Mouse (Mus musculus): ENCODE results near the gene Smarcal1. TPM values are rescaled to one million over a fixed set of nuclear protein-coding genes. Genes with fewer than 3 reads are reported as not detected.

Smarcal1 gene
- polyA plus RNA-seq, 1 experiment from 2014 or later: 38.9 TPM

GRCm38 (mm10) chr1:72558625-72559024, 24.4 kb upstream of the Smarcal1 start:
- no peaks in the 10 kb centered on the region for H3K36me3 ChIP-seq (replicated peaks; ENCODE audit: control insufficient read depth, insufficient read depth, low read depth, low read length)
- DNase-seq (ENCODE audit: low spot score) (no peak), ATAC-seq (replicated peaks; ENCODE audit: insufficient number of reproducible peaks, low FRiP score, low TSS enrichment, low read depth) (no peak)
- no peaks in the 10 kb centered on the region for H3K4me1 ChIP-seq (ENCODE audit: control insufficient read depth, insufficient read depth, low read length)
- H3K27ac ChIP-seq (replicated peaks; ENCODE audit: low read depth, low read length): no peak overlapping the region
- H3K4me2 ChIP-seq (ENCODE audit: low read depth, low read length): no peak overlapping the region
- no peaks in the 10 kb centered on the region for H3K27me3 ChIP-seq (ENCODE audit: control insufficient read depth, insufficient read depth, low read length)
- 57% methylated on average over 2 of the region's 2 CpGs for WGBS
- H3K9me3 ChIP-seq (replicated peaks; ENCODE audit: control insufficient read depth, low read length): no peaks in the 10 kb centered on the region
- no peak overlapping the region for H3K9ac ChIP-seq (replicated peaks; ENCODE audit: low read length)
- H3K4me3 ChIP-seq (ENCODE audit: low read depth, low read length): no peak overlapping the region

GRCm38 (mm10) chr1:72564334-72564962, 18.6 kb upstream of the Smarcal1 start:
- Histone ChIP-seq H3K4me1 (ENCODE audit: control insufficient read depth, insufficient read depth, low read length) (no peaks in the 10 kb centered on the region), H3K36me3 (replicated peaks; ENCODE audit: control insufficient read depth, insufficient read depth, low read depth, low read length) (no peaks in the 10 kb centered on the region), H3K27me3 (ENCODE audit: control insufficient read depth, insufficient read depth, low read length) (no peaks in the 10 kb centered on the region), H3K9ac (replicated peaks; ENCODE audit: low read length) (no peak overlapping the region), H3K4me2 (ENCODE audit: low read depth, low read length) (no peak overlapping the region), H3K27ac (replicated peaks; ENCODE audit: low read depth, low read length) (no peak overlapping the region), H3K9me3 (replicated peaks; ENCODE audit: control insufficient read depth, low read length) (no peaks in the 10 kb centered on the region), H3K4me3 (ENCODE audit: low read depth, low read length) (no peak overlapping the region)
- WGBS: 80% methylated on average over 6 of the region's 6 CpGs
- ATAC-seq (replicated peaks; ENCODE audit: insufficient number of reproducible peaks, low FRiP score, low TSS enrichment, low read depth) (no peak), DNase-seq (ENCODE audit: low spot score) (no peak)

- Histone ChIP-seq H3K9ac (replicated peaks; ENCODE audit: low read length) (no peak overlapping the region; the same call in 1 of the 2 replicates), H3K4me1 (ENCODE audit: control insufficient read depth, insufficient read depth, low read length) (no peaks in the 10 kb centered on the region), H3K4me2 (ENCODE audit: low read depth, low read length) (no peak overlapping the region), H3K36me3 (replicated peaks; ENCODE audit: control insufficient read depth, insufficient read depth, low read depth, low read length) (no peaks in the 10 kb centered on the region), H3K27ac (replicated peaks; ENCODE audit: low read depth, low read length) (no peak overlapping the region), H3K27me3 (ENCODE audit: control insufficient read depth, insufficient read depth, low read length) (no peaks in the 10 kb centered on the region), H3K9me3 (replicated peaks; ENCODE audit: control insufficient read depth, low read length) (no peaks in the 10 kb centered on the region), H3K4me3 (ENCODE audit: low read depth, low read length) (no peak overlapping the region)
- no peak for DNase-seq (ENCODE audit: low spot score)
- WGBS: 26% methylated on average over 9 of the region's 9 CpGs
- no peak for ATAC-seq (replicated peaks; ENCODE audit: insufficient number of reproducible peaks, low FRiP score, low TSS enrichment, low read depth)
Measured at GRCm38 (mm10) chr1:72567056-72567455, 16.0 kb upstream of the Smarcal1 start.

- Histone ChIP-seq H3K27me3 (ENCODE audit: control insufficient read depth, insufficient read depth, low read length) (no peaks in the 10 kb centered on the region), H3K4me1 (ENCODE audit: control insufficient read depth, insufficient read depth, low read length) (no peaks in the 10 kb centered on the region), H3K4me2 (ENCODE audit: low read depth, low read length) (no peak overlapping the region), H3K36me3 (replicated peaks; ENCODE audit: control insufficient read depth, insufficient read depth, low read depth, low read length) (no peaks in the 10 kb centered on the region), H3K9me3 (replicated peaks; ENCODE audit: control insufficient read depth, low read length) (no peaks in the 10 kb centered on the region), H3K27ac (replicated peaks; ENCODE audit: low read depth, low read length) (no peak overlapping the region), H3K4me3 (ENCODE audit: low read depth, low read length) (no peak overlapping the region), H3K9ac (replicated peaks; ENCODE audit: low read length) (no peak overlapping the region)
- DNase-seq (ENCODE audit: low spot score) (no peak), ATAC-seq (replicated peaks; ENCODE audit: insufficient number of reproducible peaks, low FRiP score, low TSS enrichment, low read depth) (no peak)
- 92% methylated on average over 8 of the region's 8 CpGs for WGBS
Measured at GRCm38 (mm10) chr1:72568725-72569124, 14.3 kb upstream of the Smarcal1 start.

DNA sequence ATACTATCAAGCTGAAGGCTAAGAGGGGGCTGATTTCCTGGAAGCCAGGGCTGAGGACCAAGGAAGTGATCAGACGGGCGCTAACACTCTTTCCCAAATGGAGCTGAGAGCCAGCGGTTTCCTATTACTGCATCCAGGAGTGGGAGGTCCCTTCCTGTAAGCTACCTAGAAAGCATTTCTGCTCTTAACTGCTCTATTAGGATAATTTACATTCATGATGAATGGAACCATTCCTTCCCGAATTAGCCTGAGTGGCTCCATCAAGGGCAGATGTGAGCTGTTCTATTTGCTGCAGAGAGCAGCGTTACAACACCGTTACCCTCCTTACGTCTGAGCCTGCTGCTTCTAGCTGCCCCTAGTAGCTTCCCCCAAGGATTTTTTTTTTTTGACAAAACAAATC, 9.0 kb upstream of the Smarcal1 start:
- WGBS: 54% methylated on average over 7 of the region's 7 CpGs
- ATAC-seq (replicated peaks; ENCODE audit: insufficient number of reproducible peaks, low FRiP score, low TSS enrichment, low read depth): no peak
- H3K27ac ChIP-seq (replicated peaks; ENCODE audit: low read depth, low read length): no peak overlapping the region
- no peak overlapping the region for H3K4me3 ChIP-seq (ENCODE audit: low read depth, low read length)
- H3K4me2 ChIP-seq (ENCODE audit: low read depth, low read length): no peak overlapping the region
- H3K27me3 ChIP-seq (ENCODE audit: control insufficient read depth, insufficient read depth, low read length): no peaks in the 10 kb centered on the region
- no peaks in the 10 kb centered on the region for H3K36me3 ChIP-seq (replicated peaks; ENCODE audit: control insufficient read depth, insufficient read depth, low read depth, low read length)
- peak; percentile 21 for DNase-seq (ENCODE audit: low spot score)
- H3K4me1 ChIP-seq (ENCODE audit: control insufficient read depth, insufficient read depth, low read length): peaks cover 3% of the 10 kb centered on the region; the same call in 1 of the 2 replicates
- H3K9ac ChIP-seq (replicated peaks; ENCODE audit: low read length): no peak overlapping the region
- no peaks in the 10 kb centered on the region for H3K9me3 ChIP-seq (replicated peaks; ENCODE audit: control insufficient read depth, low read length)

GRCm38 (mm10) chr1:72574608-72575007, 8.4 kb upstream of the Smarcal1 start:
- no peak for ATAC-seq (replicated peaks; ENCODE audit: insufficient number of reproducible peaks, low FRiP score, low TSS enrichment, low read depth)
- WGBS: 59% methylated on average over 7 of the region's 7 CpGs
- no peak overlapping the region for H3K9ac ChIP-seq (replicated peaks; ENCODE audit: low read length)
- H3K4me2 ChIP-seq (ENCODE audit: low read depth, low read length): no peak overlapping the region
- no peak for DNase-seq (ENCODE audit: low spot score)
- H3K36me3 ChIP-seq (replicated peaks; ENCODE audit: control insufficient read depth, insufficient read depth, low read depth, low read length): no peaks in the 10 kb centered on the region
- H3K4me1 ChIP-seq (ENCODE audit: control insufficient read depth, insufficient read depth, low read length): peaks cover 3% of the 10 kb centered on the region; the same call in 1 of the 2 replicates
- no peak overlapping the region for H3K4me3 ChIP-seq (ENCODE audit: low read depth, low read length)
- no peak overlapping the region for H3K27ac ChIP-seq (replicated peaks; ENCODE audit: low read depth, low read length)
- H3K27me3 ChIP-seq (ENCODE audit: control insufficient read depth, insufficient read depth, low read length): no peaks in the 10 kb centered on the region
- no peaks in the 10 kb centered on the region for H3K9me3 ChIP-seq (replicated peaks; ENCODE audit: control insufficient read depth, low read length)

DNA sequence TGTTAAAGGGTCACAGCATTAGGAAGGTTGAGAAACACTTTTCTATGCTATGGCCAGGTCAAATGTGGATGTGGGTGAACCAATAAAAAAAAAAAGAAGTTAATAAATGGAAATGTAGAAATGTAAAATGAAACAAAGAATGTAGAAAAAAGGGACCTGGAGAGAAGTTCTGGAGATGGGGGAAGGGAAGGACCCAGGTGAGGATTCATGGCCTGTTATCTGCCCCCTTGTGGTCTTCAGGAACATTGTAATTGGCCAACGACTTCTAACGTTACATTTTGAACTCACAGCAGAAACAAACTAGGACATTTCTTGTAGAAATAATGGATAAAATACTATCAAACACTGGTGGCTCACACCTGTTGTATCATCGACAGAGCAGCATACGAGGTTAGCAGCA, 7.9 kb upstream of the Smarcal1 start:
- no peak overlapping the region for H3K4me3 ChIP-seq (ENCODE audit: low read depth, low read length)
- H3K4me2 ChIP-seq (ENCODE audit: low read depth, low read length): no peak overlapping the region
- ATAC-seq (replicated peaks; ENCODE audit: insufficient number of reproducible peaks, low FRiP score, low TSS enrichment, low read depth): no peak
- no peaks in the 10 kb centered on the region for H3K36me3 ChIP-seq (replicated peaks; ENCODE audit: control insufficient read depth, insufficient read depth, low read depth, low read length)
- no peak overlapping the region for H3K27ac ChIP-seq (replicated peaks; ENCODE audit: low read depth, low read length)
- no peak overlapping the region for H3K9ac ChIP-seq (replicated peaks; ENCODE audit: low read length)
- WGBS: 54% methylated on average over 4 of the region's 4 CpGs
- H3K9me3 ChIP-seq (replicated peaks; ENCODE audit: control insufficient read depth, low read length): no peaks in the 10 kb centered on the region
- DNase-seq (ENCODE audit: low spot score): peak; percentile 45
- H3K4me1 ChIP-seq (ENCODE audit: control insufficient read depth, insufficient read depth, low read length): peaks cover 3% of the 10 kb centered on the region; the same call in 1 of the 2 replicates
- no peaks in the 10 kb centered on the region for H3K27me3 ChIP-seq (ENCODE audit: control insufficient read depth, insufficient read depth, low read length)

DNA sequence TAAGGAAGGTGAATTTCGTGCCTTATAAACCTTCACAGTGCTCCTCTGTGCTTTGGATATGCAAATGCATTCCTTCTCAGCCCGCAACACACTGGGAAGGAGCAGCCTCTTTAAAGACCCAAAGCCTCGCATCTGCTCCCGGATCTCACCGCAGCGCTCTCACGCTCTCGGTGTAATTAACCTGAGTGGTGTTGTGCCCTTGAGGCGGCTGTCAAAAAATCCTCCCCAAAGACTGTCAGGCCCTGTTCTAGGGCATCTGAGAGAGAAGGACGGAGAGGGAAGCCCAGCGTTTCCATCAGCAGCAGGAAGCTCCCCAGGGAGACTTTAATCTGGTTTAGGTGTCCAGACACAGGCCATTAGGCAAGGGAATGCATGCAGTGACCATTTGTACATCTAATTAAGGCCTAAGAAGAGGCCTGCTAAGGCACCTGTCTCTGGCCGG, 5.5 kb upstream of the Smarcal1 start:
- H3K9ac ChIP-seq (replicated peaks; ENCODE audit: low read length): no peak overlapping the region
- H3K36me3 ChIP-seq (replicated peaks; ENCODE audit: control insufficient read depth, insufficient read depth, low read depth, low read length): no peaks in the 10 kb centered on the region
- no peak overlapping the region for H3K4me3 ChIP-seq (ENCODE audit: low read depth, low read length)
- H3K4me2 ChIP-seq (ENCODE audit: low read depth, low read length): no peak overlapping the region
- peak; percentile 27 for DNase-seq (ENCODE audit: low spot score)
- H3K9me3 ChIP-seq (replicated peaks; ENCODE audit: control insufficient read depth, low read length): no peaks in the 10 kb centered on the region
- no peak for ATAC-seq (replicated peaks; ENCODE audit: insufficient number of reproducible peaks, low FRiP score, low TSS enrichment, low read depth)
- WGBS: 2% methylated on average over 12 of the region's 12 CpGs
- H3K27ac ChIP-seq (replicated peaks; ENCODE audit: low read depth, low read length): no peak overlapping the region
- peaks cover 3% of the 10 kb centered on the region; the same call in 1 of the 2 replicates for H3K4me1 ChIP-seq (ENCODE audit: control insufficient read depth, insufficient read depth, low read length)
- no peaks in the 10 kb centered on the region for H3K27me3 ChIP-seq (ENCODE audit: control insufficient read depth, insufficient read depth, low read length)
